Mouse (Mus musculus): ENCODE results near the gene Gm4969.
"Not testable (repeated sequence)": the region's sequence is repeated elsewhere in the genome, so short reads cannot be mapped to it uniquely, and the experiment has no call there.

Gene Gm4969

DNA sequence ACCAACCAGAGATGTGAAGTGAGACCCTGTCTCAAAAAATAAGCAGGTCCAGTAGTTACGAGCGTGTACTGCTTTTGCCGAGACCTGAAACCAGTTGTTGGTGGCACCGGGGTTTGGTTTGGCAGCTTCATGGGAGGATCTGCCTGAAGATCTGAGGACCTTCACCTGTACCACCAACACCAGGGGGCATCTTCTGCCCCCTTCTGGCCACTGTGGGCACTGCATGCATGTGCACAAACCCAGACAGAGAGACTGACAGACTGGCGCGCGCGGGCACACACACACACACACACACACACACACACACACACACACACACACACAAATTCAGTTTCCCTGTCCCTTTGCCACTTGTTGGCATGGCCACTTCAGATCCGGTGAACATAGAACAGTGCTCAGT, 44.7 kb downstream of the Gm4969 start:
- in situ Hi-C loops (cut with MboI, MseI), result no loop called here

DNA sequence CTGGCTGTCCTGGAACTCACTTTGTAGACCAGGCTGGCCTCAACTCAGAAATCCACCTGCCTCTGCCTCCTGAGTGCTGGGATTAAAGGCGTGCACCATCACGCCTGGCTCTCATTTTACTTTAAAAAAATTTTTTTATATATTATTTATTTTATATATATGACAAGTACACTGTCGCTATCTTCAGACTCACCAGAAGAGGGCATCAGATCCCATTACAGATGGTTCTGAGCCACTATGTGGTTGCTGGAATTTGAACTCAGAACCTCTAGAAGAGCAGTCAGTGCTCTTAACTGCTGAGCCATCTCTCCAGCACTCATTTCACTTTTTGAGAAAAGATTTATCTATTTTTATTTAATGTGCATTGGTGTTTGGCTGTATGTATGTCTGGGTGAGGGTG, 47.1 kb downstream of the Gm4969 start:
- in situ Hi-C loops (cut with MboI, MseI), result not testable (repeated sequence)

DNA sequence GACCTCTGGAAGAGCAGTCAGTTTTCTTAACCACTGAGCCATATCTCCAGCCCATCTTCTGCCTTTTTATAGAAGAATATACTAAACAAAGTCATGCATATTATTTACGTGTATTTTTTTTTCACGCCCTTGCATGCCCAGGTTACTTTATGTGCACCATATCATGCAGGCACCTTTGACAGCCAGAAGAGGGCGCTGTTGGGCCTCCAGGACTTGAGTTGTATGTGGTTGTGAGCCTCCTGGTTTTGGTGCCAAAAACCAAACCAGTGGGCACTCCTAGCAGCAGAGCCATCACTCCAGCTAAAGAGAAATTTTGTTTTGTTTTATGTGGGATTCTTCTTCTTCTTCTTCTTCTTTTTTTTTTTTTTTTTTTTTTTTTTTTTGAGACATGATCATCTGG, 48.7 kb downstream of the Gm4969 start:
- in situ Hi-C loops (cut with MboI, MseI), result no loop called here

DNA sequence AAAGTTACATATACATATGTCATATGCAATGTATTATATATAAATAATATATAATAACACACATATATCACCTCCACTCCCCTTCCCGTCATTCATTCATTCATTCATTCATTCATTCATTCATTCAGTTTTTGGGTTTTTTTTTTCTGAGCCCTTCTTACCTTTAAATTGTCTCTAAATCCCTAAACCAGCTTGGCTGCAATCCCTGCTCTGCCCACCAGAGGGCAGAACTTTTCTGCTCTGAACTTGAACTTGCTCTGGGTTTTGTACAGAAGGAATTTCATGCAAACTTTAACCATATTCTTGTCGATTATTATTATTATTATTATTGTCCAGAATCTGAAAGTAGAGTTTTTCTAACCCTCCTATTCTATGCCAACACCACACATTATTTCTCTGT, 49.5 kb downstream of the Gm4969 start:
- in situ Hi-C loops (cut with MboI, MseI), result no loop called here

DNA sequence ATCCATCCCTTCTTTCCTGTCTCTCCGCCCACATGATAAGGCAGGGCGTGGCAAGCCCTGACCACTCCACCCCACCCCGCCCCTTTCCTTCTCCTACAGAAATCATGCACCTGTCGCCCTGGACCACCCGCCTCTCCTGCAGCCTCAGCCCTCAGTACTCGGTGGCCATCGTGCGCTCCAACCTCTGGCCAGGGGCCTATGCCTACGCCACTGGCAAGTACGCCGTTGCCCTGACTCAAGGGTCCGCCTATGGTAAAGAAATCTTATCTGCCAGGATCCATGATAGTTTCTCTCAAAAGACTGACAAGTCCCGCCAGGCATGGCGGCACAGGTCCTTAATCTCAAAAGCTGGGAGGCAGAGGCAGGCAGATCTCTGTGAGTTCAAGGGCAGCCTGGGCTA, 50.2 kb downstream of the Gm4969 start:
- in situ Hi-C loops (cut with MboI, MseI), result no loop called here

DNA sequence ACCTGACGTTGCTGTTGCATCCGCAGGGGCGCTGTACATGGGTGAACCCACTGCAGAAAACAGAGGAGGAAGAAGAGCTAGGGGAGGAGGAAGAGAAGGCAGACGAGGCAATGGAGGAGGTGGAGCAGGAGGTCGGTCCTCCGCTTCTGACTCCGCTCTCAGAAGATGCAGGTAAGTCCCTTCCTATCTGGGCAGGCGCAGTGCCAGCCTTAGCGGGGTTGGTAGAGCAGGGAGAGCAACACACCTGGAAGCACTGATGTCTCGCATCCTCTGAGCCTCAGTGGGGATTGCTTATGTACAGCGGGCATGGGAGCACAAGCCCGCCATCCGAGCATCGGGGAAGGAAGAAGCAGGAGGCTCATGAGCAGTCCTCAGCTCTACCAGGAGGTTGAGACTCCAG, 51.1 kb downstream of the Gm4969 start:
- in situ Hi-C loops (cut with MboI, MseI), result no loop called here

DNA sequence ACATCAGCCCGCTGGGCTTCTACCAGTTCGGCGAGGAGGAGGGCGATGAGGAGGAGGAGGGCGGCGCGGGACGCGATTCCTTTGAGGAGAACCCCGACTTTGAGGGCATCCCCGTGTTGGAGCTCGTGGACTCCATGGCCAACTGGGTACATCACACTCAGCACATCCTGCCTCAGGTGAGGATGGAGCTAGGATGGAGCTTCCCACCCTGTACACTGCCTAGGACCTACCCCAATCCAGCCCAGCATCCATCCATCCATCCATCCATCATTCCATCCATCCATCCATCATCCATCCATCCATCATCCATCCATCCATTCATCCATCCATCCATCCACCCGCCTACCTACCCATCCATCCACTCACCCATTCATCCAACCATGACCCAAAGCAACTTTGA, 52.3 kb downstream of the Gm4969 start:
- in situ Hi-C loops (cut with MboI, MseI), result no loop called here

DNA sequence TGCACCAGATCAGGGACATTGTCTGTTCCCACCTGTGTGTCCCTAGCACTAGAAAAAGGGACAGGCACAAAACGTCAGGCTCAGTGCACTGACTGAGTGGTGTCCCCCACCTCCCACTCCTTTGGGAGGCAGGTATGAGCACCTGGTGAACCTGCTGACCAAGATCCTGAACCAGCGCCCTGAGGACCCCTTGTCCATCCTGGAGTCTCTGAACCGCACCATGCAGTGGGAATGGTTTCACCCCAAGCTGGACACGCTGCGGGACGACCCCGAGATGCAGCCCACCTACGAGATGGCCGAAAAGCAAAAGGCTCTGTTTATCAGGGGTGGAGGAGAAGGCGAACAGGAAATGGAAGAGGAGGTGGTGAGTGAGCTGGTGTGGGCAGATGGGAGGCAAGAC, 60.8 kb downstream of the Gm4969 start:
- in situ Hi-C loops (cut with MboI, MseI), result no loop called here

DNA sequence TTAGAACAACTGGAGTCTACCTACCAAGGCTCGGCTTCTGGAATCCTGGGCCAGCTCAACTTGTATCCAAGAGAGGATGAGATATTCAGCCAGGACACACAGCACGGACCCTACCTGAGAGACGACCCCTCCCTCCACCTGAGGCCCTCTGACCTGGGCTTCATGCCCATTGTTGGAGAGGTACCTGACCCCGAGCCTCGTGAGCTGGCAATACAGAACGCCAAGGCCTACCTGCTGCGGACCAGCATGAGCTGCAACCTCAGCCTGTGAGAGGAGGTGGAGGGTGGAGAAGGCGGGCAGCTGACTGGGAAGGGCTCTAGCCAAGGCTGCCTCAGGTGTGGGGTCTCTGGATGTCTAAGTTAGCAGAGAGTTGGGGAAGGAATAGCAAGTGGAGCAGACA, 63.1 kb downstream of the Gm4969 start:
- in situ Hi-C loops (cut with MboI, MseI), result no loop called here

DNA sequence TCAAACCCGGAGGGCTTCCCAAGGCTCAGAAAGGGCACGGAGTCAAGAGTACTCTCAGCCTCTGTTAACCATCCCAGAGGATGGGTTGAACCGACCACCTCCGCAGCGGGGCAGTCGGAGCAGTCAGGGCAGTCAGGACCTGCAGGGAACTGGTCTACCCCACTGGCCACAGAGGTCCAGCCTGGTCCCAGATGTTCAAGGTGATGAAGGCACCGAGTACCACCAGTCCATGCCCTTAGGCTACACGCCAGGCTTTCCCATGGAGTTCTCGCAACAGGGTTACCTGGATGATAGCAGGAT, 63.4 kb downstream of the Gm4969 start:
- in situ Hi-C loops (cut with MboI, MseI), result no loop called here

DNA sequence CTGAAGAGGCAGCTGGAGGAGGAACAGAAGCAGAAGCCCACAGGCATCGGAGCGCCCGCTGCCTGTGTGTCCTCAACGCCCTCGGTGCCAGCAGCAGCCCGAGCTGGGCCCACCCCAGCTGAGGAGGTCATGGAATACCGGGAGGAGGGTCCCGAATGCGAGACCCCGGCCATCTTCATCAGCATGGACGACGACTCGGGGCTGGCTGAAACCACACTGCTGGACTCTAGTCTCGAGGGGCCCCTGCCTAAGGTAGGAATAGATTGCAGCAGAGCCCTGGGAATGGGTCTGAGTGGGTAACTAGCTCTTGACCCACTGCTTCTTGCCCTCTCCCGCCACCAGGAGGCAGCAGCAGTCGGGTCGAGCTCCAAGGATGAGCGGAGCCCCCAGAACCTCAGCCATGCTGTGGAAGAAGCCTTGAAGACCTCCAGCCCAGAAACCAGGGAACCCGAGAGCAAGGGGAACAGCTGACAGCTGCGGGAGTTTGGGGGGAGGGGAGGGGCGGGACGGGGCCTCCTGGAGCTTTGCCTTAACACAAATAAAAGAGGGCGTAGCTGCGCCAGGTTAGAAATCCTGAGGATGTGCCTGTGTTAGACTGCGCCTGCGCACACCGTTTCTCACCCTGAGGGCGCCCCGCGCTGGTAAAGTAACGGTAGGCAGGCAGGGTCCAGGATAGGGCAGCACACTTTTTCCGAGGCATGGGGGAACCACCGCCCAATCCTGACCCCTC, 64.0 kb downstream of the Gm4969 start, which contains the start of gene Rsph6a:
Gene Rsph6a, plus strand, starts transcription at position 644 of the 730 bp plus-strand sequence.
- in situ Hi-C loops (cut with MboI, MseI), result no loop called here

DNA sequence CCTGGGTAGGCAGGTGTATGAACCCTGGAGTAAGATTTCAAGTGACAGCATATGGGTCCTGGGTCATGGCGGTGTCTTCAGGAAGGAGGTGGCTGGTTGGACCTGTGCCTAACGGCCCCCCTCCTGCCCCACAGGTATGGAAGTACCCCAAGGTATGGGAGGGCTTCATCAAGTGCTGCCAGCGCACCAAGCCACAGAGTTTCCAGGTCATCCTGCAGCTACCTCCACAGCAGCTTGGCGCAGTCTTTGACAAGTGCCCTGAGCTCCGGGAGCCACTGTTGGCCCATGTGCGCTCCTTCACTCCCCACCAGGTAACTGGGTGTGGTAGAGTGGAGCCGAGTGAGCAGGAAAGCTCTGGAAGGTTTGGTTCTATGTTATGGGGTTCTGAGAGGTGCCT, 65.0 kb downstream of the Gm4969 start:
- in situ Hi-C loops (cut with MboI, MseI), result no loop called here

DNA sequence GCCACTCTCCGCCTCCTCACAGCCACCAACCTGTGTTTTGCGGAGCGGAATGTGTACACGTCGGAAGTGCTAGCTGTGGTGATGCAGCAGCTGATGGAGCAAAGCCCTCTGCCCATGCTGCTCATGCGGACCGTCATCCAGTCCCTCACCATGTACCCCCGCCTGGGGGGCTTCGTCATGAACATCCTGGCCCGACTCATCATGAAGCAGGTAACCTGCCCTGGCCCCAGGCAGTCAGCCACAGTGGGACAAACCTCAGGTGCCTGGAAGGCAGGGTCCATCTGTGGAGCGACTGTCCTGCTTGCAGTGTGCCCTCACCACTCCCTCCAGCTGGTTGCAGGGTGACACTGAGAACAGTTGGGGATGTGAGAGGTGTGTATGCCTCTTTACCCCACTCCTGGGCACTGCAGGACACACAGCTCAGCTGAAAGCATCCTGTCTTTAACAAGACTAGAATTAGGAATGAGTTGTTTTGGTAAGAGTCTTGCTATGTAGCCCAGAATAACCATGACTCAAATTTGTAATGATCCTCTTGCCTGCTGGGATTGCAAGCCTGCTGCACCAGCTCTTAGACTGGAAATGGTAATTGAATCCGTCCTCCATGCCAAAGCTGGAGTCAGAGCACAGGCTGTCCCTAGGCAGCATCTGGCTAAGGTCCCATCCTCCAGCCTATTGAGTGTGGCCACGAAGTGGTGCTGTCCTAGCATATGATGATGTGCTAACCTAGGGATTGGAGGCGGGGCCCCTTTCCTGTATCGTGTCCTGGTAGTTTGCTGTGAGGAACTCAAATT, 65.6 kb downstream of the Gm4969 start:
- in situ Hi-C loops (cut with MboI, MseI), result no loop called here

DNA sequence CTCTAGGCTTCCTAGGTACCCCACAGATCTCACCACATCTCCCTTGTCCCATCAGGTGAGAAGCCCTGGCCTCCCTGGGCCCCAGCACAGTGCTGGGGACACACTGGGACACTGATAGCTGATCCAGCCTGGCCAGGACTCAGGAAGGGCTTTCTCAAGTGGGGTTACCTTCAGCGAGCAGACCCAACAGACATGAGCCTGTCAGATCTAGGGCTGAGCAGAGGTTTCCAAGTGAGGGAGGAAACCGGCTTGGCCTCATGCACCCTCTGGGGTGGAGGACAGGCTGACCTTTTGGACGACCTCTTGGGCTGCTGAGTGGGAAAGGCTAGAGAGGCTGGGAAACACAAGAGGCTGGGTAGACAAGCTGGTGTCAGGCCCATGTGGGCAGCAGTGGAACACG, 67.0 kb downstream of the Gm4969 start:
- in situ Hi-C loops (cut with MboI, MseI), result no loop called here

DNA sequence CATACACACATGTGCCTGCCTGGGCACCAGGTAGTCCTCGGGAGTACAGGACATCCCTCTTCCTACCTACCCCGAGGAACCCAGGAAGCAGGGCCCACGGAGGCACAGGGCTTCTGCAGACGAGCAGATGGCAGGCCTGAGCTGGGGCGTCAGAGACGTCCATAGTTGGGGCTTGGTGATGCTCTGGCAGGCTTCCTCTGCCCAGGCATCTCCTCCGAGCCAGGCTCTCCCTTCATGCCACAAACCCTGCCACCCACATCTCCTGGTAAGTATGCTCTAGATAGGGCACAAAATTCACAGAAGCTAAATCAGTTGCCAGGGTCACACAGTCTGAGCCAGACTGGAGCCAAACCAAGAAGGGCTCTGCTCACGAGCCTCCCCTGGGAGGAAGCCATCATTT, 68.0 kb downstream of the Gm4969 start:
- in situ Hi-C loops (cut with MboI, MseI), result no loop called here

DNA sequence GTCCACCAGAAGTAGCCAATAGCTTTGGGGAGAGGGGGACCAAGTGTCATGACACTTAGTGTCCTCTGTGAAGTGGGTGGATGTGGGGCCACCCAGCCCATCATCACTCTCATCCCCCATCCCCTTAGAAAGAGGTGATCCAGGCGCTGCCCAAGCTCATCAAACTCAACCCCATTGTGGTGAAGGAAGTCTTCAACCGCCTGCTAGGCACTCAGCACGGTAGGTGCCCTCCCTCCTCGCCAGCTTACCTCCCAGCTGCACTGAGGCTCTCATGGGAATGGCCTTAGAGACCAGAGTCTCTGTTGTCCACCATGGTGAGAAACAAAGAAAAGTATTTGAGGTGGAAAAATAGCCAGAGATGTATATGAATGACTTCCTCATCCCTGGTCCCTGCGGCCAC, 68.9 kb downstream of the Gm4969 start:
- in situ Hi-C loops (cut with MboI, MseI), result no loop called here

All from regulatory T cell (primary cell).